Mouse (Mus musculus): ENCODE measurements around the gene Mapkapk3.

DNA sequence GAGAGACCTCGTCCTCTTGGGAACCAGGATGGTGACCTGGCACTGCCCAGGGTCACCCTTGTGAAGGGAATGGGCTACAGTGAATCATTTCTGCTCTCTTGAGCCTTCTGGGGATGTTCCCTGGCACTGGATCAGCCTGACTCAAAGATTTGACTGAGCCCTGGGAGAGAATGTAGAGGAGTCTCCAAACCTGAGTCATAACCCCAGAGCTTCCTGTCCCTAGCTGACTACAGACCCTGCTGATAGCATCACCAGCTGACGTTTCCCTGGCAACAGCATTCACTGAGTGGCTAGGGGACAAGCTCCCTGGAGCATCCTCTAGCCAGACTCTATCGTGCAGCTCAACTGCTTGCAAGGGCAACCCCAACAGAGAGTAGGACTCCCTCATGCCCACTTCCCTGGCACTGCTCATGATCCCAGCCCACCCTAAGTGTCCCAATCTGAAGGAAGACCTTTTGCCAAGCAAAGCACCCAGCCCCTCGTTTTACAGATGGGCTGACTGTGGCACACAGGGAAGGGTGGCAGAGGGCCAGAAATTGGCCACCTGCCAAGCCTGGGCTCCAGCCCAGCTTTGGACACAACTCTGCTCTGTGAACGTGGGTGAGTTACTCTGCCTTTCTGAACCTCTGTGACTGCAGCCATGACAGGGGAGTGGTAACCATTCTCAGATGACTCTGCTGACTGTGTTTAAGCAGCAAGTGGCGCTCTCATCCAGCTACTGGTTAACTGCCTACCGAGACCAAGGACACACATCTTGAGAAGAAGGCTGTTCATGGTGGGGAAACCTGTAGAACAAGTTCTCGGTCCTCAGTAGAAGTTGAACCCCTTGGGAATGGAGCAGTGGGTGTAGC, 10.9 kb downstream of the Mapkapk3 start:
- TF ChIP-seq CTCF (IDR thresholded peaks at IDR 0.05; ENCODE audit: extremely low read depth, insufficient read depth, insufficient read length, insufficient replicate concordance) = no peak
- TF ChIP-seq POLR2A (IDR thresholded peaks at IDR 0.05; ENCODE audit: low read depth, low read length) = no peak

All from spleen, adult 2 months (tissue).